Mouse (Mus musculus): ENCODE results near the gene Zfp128. TPM values are rescaled to one million over a fixed set of nuclear protein-coding genes. Genes with fewer than 3 reads are reported as not detected.
"Not testable (repeated sequence)": the region's sequence is repeated elsewhere in the genome, so short reads cannot be mapped to it uniquely, and the experiment has no call there.

The Zfp128 gene
- polyA plus RNA-seq, 1 experiment from 2014 or later = 3.8 TPM

DNA sequence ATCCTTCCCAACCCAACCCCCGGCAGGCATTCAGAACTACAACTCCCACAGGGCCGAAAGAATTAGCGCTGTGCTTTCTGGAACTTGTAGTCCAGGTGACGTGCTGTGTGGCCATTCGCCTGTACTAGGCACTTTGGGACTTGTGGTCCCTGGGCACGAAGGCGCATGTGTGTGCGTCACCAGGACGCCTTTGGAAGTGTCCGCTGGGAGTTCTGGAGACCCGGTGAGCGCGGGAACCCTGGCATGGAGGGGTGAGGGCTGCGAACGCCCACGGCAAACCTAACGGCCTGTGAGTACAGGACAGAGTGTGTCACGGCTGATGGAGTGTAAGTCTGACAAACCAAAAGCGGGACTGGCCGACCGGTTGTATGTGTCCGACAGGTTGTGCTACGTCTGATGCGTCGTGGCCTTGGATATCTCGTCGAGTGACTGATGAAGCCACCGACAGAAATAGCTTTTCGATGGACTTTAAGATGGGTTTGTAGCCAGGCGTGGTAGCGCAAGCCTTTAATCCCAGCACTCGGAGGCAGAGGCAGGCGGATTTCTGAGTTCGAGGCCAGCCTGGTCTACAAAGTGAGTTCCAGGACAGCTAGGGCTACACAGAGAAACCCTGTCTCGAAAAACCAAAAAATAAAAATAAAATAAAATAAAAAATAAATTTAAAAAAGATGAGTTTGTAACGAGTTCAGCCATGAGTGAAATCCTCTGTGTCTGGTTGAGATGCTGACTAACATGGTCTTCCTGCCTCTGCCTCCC lies 16.9 kb downstream of the Zfp128 start, which contains the start of gene Zscan22:
Gene Zscan22, plus strand, starts transcription at position 161 of the 756 bp plus-strand sequence.
- WGBS = 5% methylated on average over 36 of the region's 36 CpGs
- Histone ChIP-seq H3K4me2 (peak within 1 kb of the TSS; percentile 62), H3K36me3 (peaks cover 8% of the 10 kb centered on the region; the same call in 1 of the 2 replicates), H3K4me3 (replicated peaks) (peak within 1 kb of the TSS; percentile 83), H3K4me1 (peaks cover 12% of the 10 kb centered on the region), H3K27ac (peak within 1 kb of the TSS; percentile 64), H3K9ac (peak within 1 kb of the TSS; percentile 68), H3K27me3 (no peaks in the 10 kb centered on the region), H3K9me3 (replicated peaks) (no peaks in the 10 kb centered on the region)
- ATAC-seq (replicated peaks; ENCODE audit: low FRiP score) = peak; percentile 100

DNA sequence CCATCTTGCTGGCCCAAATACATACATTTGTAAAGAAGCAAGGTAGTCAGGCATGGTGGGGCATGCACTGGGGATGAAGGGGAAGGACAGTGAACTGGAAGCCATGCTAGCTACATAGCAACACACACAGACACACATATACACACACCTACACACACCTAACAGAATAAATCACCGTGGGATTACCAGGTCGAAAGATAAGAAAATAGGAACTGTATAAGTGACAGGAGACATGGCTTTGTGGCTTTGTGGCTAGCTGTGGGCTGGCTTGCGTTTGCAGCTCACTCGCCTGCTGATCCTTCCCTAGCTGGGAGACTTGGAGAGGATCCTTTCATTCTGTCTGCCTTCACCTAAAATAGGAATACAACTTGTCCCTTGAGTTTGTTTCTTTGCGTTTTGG lies 20.5 kb downstream of the Zfp128 start:
- peaks cover 12% of the 10 kb centered on the region for H3K4me1 ChIP-seq
- H3K9me3 ChIP-seq (replicated peaks) = no peaks in the 10 kb centered on the region
- no peak overlapping the region for H3K9ac ChIP-seq
- no peak overlapping the region for H3K4me2 ChIP-seq
- 95% methylated on average over 5 of the region's 5 CpGs for WGBS
- H3K4me3 ChIP-seq (replicated peaks) = no peak overlapping the region
- no peaks in the 10 kb centered on the region for H3K27me3 ChIP-seq
- no peak for ATAC-seq (replicated peaks; ENCODE audit: low FRiP score)
- H3K36me3 ChIP-seq = peaks cover 37% of the 10 kb centered on the region
- H3K27ac ChIP-seq = no peak overlapping the region

DNA sequence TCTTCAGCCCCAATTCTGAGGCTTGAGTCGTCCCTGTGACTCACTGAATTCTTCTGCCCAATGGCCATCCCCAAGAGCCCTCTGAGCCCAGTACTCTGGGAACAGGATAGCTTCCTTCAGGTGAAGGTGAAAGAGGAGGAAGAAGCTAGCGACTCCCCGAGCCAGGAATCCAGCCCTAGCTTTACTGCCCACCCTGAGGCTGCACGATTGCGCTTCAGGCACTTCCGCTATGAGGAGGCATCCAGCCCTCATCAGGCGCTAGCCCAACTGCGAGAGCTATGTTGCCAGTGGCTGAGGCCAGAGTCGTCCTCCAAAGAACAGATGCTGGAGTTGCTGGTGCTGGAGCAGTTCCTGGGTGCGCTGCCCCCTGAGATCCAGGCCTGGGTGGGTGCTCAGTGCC lies 22.6 kb downstream of the Zfp128 start:
- peaks cover 58% of the 10 kb centered on the region for H3K36me3 ChIP-seq
- H3K27ac ChIP-seq = no peak overlapping the region
- no peak overlapping the region for H3K9ac ChIP-seq
- peak overlapping the region; percentile 12; the same call in 1 of the 2 replicates for H3K4me3 ChIP-seq (replicated peaks)
- peak overlapping the region; percentile 12; the same call in 1 of the 2 replicates for H3K4me2 ChIP-seq
- H3K9me3 ChIP-seq (replicated peaks) = no peaks in the 10 kb centered on the region
- 47% methylated on average over 10 of the region's 10 CpGs for WGBS
- H3K27me3 ChIP-seq = no peaks in the 10 kb centered on the region
- peaks cover 7% of the 10 kb centered on the region for H3K4me1 ChIP-seq
- ATAC-seq (replicated peaks; ENCODE audit: low FRiP score) = no peak

DNA sequence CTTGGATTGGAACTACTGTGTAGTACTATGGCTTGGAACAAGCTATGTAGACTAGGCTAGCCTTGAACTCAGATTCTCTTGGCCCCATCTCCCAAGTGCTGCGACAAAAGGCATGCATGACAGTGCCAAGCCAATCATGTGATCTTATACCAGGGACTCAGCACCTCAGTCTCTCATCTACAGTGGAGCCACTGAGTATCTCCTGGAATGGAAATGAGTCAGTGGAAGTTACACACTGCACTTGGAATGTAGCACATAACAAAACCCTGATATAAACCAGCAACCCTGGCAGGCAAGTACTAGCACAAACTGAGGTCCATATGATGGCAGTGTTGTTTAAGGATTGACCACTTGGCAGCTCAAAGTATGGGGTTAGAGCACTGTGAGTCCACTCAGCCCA lies 24.2 kb downstream of the Zfp128 start:
- 93% methylated on average over 1 of the region's 1 CpGs for WGBS
- Histone ChIP-seq H3K4me2 (no peak overlapping the region), H3K27ac (no peak overlapping the region), H3K9me3 (replicated peaks) (no peaks in the 10 kb centered on the region), H3K36me3 (peaks cover 66% of the 10 kb centered on the region), H3K27me3 (no peaks in the 10 kb centered on the region), H3K9ac (no peak overlapping the region), H3K4me1 (peaks cover 5% of the 10 kb centered on the region), H3K4me3 (replicated peaks) (no peak overlapping the region)
- no peak for ATAC-seq (replicated peaks; ENCODE audit: low FRiP score)

DNA sequence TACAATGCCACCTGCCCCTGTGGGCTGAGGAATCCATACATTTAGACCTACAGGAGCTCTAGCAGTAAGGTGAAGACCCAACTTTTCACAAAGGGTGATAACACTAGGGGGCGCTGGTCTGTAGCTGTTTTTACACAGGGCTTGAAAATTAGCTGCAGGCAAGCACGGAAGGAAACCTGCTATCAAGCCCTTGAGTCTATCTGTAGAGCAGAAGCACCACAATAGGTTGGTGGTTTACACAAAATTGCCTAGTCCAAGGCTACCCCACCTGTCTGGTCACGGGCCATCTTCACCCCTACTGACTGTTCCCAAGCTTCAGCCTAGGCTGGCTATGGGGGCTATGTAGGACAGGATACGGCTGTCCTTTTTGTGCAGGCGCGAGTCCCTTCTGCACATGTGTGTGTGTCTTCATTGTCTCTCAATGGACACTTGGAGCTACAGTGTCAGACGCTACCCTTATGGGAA lies 28.6 kb downstream of the Zfp128 start:
- peak; percentile 69 for ATAC-seq (replicated peaks; ENCODE audit: low FRiP score)
- Histone ChIP-seq H3K4me2 (peak overlapping the region; percentile 60), H3K9ac (peak overlapping the region; percentile 65; the same call in 1 of the 2 replicates), H3K27ac (peak overlapping the region; percentile 97), H3K4me3 (replicated peaks) (peak overlapping the region; percentile 58), H3K36me3 (peaks cover 48% of the 10 kb centered on the region), H3K4me1 (peaks cover 5% of the 10 kb centered on the region), H3K27me3 (no peaks in the 10 kb centered on the region), H3K9me3 (replicated peaks) (no peaks in the 10 kb centered on the region)
- 43% methylated on average over 7 of the region's 7 CpGs for WGBS

DNA sequence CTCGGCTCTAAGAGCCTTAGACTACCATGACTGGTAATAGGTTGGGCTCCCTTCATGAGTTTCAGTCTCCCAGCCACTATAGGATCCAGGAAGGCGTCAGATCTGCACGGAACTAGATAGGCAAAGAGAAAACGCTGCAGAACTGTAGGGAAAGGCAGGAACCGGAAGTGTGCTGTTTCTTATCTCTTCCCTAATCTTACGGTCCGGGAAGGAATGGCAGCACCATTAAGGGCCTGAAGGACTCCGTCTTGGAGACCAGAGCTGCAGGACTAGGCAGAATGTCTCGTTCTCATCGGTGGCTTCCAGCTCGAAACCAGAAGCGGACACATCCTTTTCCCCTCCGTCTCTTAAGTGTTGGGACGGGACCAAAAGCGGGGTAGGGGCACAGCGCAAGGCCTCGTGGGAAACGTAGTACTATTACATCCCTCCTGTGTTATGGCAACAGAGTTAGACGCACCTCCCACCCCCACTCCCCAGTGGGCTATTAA lies 29.2 kb downstream of the Zfp128 start:
- Histone ChIP-seq H3K27me3 (no peaks in the 10 kb centered on the region), H3K36me3 (peaks cover 41% of the 10 kb centered on the region), H3K27ac (peak overlapping the region; percentile 97), H3K4me3 (replicated peaks) (peak overlapping the region; percentile 58), H3K9me3 (replicated peaks) (no peaks in the 10 kb centered on the region), H3K4me1 (peaks cover 5% of the 10 kb centered on the region), H3K9ac (peak overlapping the region; percentile 65), H3K4me2 (peak overlapping the region; percentile 60)
- ATAC-seq (replicated peaks; ENCODE audit: low FRiP score) = peak; percentile 83
- WGBS = 6% methylated on average over 19 of the region's 19 CpGs

DNA sequence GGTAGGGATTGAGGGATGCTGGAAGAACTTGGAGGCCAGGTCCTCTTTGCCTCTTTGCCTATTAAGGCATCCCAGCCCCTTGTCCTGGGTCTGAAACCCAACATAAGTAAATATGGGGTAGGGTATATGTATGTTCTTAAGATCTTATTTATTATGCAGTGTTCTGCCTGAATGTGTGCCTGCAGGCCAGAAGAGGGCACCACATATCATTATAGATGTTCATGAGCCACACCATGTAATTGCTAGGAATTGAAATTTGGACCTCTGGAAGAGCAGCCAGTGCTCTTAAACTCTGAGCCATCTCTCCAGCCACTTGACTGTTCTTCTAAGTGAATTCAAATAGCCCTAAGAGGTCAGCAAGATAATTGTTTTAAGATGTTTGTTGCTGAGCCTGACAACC lies 32.6 kb downstream of the Zfp128 start:
- Histone ChIP-seq H3K27me3 (no peaks in the 10 kb centered on the region), H3K4me1 (peaks cover 5% of the 10 kb centered on the region), H3K36me3 (peaks cover 8% of the 10 kb centered on the region), H3K9me3 (replicated peaks) (no peaks in the 10 kb centered on the region), H3K27ac (no peak overlapping the region), H3K4me2 (no peak overlapping the region), H3K4me3 (replicated peaks) (no peak overlapping the region), H3K9ac (no peak overlapping the region)
- no peak for ATAC-seq (replicated peaks; ENCODE audit: low FRiP score)

DNA sequence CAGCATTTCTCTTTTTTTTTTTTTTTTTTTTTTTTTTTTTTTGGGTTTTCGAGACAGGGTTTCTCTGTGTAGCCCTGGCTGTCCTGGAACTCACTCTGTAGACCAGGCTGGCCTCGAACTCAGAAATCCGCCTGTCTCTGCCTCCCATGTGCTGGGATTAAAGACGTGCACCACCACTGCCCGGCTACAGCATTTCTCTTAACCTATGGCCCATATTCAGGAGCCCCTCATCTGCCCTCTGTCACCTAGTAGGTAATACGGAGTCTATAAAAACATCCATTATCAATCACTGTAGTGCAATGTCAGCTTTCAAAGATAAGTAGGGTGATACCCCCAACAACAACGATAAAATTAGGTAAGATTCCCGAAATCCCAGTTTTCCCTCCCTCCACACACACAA lies 39.5 kb downstream of the Zfp128 start:
- not testable (repeated sequence) for H3K4me2 ChIP-seq; H3K9ac ChIP-seq; H3K9me3 ChIP-seq (replicated peaks); ATAC-seq (replicated peaks; ENCODE audit: low FRiP score); H3K4me3 ChIP-seq (replicated peaks); H3K27ac ChIP-seq; H3K27me3 ChIP-seq
- Histone ChIP-seq H3K36me3 (peaks cover 26% of the 10 kb centered on the region), H3K4me1 (peaks cover 24% of the 10 kb centered on the region)
- 88% methylated on average over 7 of the region's 8 CpGs for WGBS

DNA sequence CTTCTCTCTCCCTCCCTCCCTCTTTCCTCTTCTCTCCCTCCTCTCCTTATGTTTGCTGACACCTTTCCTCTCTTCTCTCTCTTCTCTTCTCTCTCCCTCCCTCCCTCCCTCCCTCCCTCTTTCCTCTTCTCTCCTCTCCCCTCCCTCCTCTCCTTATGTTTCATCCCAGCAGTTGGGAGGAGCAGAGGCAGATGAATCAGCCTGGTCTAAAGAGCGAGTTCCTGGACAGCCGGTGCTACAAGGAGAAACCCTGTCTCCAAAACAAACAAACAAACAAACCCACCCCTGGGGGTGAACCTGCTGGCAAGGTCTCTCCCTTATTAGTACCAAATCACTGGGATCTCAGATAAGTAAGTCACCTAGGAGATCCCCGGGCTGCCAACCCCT lies 40.3 kb downstream of the Zfp128 start:
- Histone ChIP-seq H3K4me2 (peak overlapping the region; percentile 87), H3K27me3 (no peaks in the 10 kb centered on the region), H3K36me3 (peaks cover 34% of the 10 kb centered on the region), H3K4me1 (peaks cover 24% of the 10 kb centered on the region), H3K27ac (peak overlapping the region; percentile 98), H3K9me3 (replicated peaks) (no peaks in the 10 kb centered on the region), H3K4me3 (replicated peaks) (peak overlapping the region; percentile 78), H3K9ac (peak overlapping the region; percentile 85)
- peak; percentile 17 for ATAC-seq (replicated peaks; ENCODE audit: low FRiP score)
- whole genome bisulfite sequencing = 0% methylated on average over 3 of the region's 3 CpGs

DNA sequence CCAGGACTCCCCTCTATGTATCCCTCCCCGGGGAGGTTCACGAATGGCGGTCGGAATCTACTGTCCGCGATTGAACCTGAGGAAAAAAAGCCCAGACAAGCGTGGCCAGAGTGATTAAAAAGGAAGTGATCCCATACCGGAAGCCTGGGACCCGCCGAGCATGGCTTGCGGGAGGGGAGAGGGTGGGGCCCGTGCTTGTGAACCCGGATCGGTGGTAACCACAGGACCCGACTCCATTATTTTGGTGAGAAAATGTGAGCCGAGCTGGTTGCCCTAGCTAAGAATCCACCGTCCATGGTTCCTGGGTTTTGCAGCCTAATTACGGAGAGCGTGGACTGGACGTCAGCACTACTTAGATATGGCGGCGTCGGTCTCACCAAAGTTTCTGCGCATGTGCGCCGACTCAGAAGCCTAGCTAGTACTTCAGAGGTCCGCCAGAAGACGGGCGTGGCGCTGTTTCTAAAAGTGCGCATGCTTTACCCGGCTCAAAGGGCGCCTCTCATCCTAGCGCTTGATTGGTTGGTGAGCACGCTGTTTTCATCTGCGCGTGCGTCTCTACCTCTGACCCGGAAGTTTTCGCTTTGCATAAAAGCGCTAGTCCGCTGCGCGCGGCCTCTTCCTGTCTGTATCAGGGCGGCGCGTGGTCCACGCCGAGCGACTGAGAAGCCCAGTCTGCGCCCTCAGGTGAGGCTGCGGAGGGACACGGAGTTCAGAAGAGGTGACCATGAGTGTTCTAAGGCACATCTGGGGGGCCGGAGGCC lies 40.9 kb downstream of the Zfp128 start, which contains the start of gene Rps5:
Gene Rps5, plus strand, starts transcription at position 586 of the 761 bp plus-strand sequence.
- WGBS = under 1% methylated on average over 55 of the region's 55 CpGs
- H3K4me2 ChIP-seq = peak within 1 kb of the TSS; percentile 87
- peaks cover 39% of the 10 kb centered on the region for H3K36me3 ChIP-seq
- H3K9ac ChIP-seq = peak within 1 kb of the TSS; percentile 85
- peak within 1 kb of the TSS; percentile 78 for H3K4me3 ChIP-seq (replicated peaks)
- peaks cover 24% of the 10 kb centered on the region for H3K4me1 ChIP-seq
- peak; percentile 99 for ATAC-seq (replicated peaks; ENCODE audit: low FRiP score)
- H3K9me3 ChIP-seq (replicated peaks) = no peaks in the 10 kb centered on the region
- H3K27me3 ChIP-seq = 0 out of 2 replicates have a peak, but pooled peaks cover 2% of the 10 kb centered on the region
- peak within 1 kb of the TSS; percentile 98 for H3K27ac ChIP-seq

DNA sequence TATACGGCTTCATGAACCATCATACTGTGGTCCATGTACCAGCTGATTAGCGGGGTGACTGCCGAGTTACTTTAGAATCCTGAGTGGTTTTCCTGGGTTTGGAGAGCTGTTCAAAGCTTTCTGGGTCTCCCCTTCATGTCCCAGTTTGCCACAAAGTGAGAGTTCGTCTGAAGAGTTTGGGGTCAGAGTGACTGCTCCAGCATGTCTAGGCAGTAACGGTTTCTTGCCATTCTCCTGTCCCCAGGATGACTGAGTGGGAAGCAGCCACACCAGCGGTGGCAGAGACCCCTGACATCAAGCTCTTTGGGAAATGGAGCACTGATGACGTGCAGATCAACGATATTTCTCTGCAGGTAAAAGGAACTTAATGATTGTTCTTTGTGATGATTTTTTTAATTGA lies 41.8 kb downstream of the Zfp128 start:
- H3K4me3 ChIP-seq (replicated peaks) = peak overlapping the region; percentile 78
- no peaks in the 10 kb centered on the region for H3K9me3 ChIP-seq (replicated peaks)
- peak overlapping the region; percentile 75 for H3K9ac ChIP-seq
- ATAC-seq (replicated peaks; ENCODE audit: low FRiP score) = no peak
- H3K36me3 ChIP-seq = peaks cover 44% of the 10 kb centered on the region
- 0 out of 2 replicates have a peak, but pooled peaks cover 4% of the 10 kb centered on the region for H3K27me3 ChIP-seq
- under 1% methylated on average over 8 of the region's 8 CpGs for WGBS
- 0 out of 2 replicates have a peak overlapping the region, but pooled peaks have one; percentile 33 for H3K27ac ChIP-seq
- H3K4me1 ChIP-seq = peaks cover 31% of the 10 kb centered on the region
- peak overlapping the region; percentile 87 for H3K4me2 ChIP-seq

DNA sequence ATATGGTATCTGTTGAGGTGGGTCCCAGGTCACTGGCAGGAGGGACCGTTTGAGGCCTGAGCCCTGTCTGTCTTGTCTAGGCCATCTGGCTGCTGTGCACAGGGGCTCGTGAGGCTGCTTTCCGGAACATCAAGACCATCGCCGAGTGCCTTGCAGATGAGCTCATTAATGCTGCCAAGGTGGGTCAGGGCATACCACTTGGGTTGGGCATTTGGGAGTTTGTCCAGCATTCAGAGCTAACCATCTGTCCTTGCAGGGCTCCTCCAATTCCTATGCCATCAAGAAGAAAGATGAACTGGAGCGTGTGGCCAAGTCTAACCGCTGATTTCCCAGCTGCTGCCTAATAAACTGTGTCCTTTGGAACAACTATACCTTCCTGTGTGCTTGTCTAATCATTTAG lies 45.3 kb downstream of the Zfp128 start:
- Histone ChIP-seq H3K36me3 (peaks cover 44% of the 10 kb centered on the region), H3K27ac (no peak overlapping the region), H3K4me1 (peaks cover 40% of the 10 kb centered on the region), H3K4me2 (no peak overlapping the region), H3K4me3 (replicated peaks) (no peak overlapping the region), H3K9me3 (replicated peaks) (no peaks in the 10 kb centered on the region), H3K9ac (no peak overlapping the region), H3K27me3 (peaks cover 15% of the 10 kb centered on the region)
- no peak for ATAC-seq (replicated peaks; ENCODE audit: low FRiP score)
- 84% methylated on average over 7 of the region's 7 CpGs for WGBS
